Mouse (Mus musculus) erythroblast, embryonic 14.5 days (primary cell): ENCODE measurements around the gene Serinc3. TPM values are rescaled to one million over a fixed set of nuclear protein-coding genes. Genes with fewer than 3 reads are reported as not detected.
"Not testable (repeated sequence)": the region's sequence is repeated elsewhere in the genome, so short reads cannot be mapped to it uniquely, and the experiment has no call there.

Experiments used
- H3K27me3 ChIP-seq: 2 replicates; pipeline ENCODE4 v1.6.1; 2012; ENCODE audit warnings: inconsistent platforms; ENCODE audit not compliant: control insufficient read depth
- H3K36me3 ChIP-seq: 2 replicates; pipeline ENCODE4 v1.6.1; 2012; ENCODE audit warnings: mild to moderate bottlenecking, inconsistent platforms; ENCODE audit not compliant: control insufficient read depth
- H3K4me1 ChIP-seq: 2 replicates; pipeline ENCODE4 v1.6.1; 2012; ENCODE audit warnings: inconsistent platforms; ENCODE audit not compliant: control insufficient read depth
- H3K4me3 ChIP-seq: replicated peaks from 2 replicates; pipeline ENCODE3; 2012; ENCODE audit warnings: moderate library complexity, mild to moderate bottlenecking, inconsistent platforms
- H3K9me3 ChIP-seq: 2 replicates; pipeline ENCODE4 v1.6.1; 2012; ENCODE audit warnings: low read length, inconsistent platforms, mixed read lengths; ENCODE audit not compliant: control insufficient read depth
- GATA1 ChIP-seq: IDR thresholded peaks from 2 replicates; pipeline ENCODE4 v1.6.1; 2012; ENCODE audit warnings: low read length, inconsistent platforms, mixed read lengths
- TAL1 ChIP-seq: IDR thresholded peaks from 3 replicates; pipeline ENCODE4 v1.6.1; 2012; ENCODE audit warnings: low read length, inconsistent platforms, mixed read lengths
- polyA plus RNA-seq: library from polyadenylated mRNA; stranded (reverse); fragments of >175 nt; gene quantifications from 2 replicates; pipeline ENCODE4 v1.2.3, GENCODE M21; 2012

Gene Serinc3
- polyA plus RNA-seq, 1 experiment = 20.3 TPM

DNA sequence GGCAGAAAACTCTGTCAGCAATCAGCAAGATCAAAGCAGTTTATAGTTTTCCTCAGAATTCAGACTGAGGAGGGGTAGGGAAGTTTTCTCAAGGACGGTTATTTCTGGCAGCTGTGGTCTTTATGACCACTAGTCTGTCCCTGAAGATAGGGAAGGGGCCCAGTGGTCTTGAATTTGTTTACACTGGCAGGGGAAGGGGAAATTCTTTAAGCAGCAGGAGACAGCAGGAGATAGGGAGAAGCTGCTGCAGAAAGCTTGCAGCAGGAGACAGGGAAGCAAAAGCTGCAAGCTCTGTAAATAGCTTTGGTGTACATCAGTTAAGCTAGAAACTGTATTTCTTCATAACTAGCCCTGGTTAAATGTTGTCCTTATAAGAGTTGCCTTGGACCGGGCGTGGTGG, 3.2 kb downstream of the Serinc3 start:
- no peaks in the 10 kb centered on the region for H3K9me3 ChIP-seq
- TF ChIP-seq TAL1 (no peak), GATA1 (no peak)
- H3K4me3 ChIP-seq = peak overlapping the region; percentile 95
- no peaks in the 10 kb centered on the region for H3K27me3 ChIP-seq
- H3K4me1 ChIP-seq = peaks cover 71% of the 10 kb centered on the region
- peaks cover 75% of the 10 kb centered on the region for H3K36me3 ChIP-seq

DNA sequence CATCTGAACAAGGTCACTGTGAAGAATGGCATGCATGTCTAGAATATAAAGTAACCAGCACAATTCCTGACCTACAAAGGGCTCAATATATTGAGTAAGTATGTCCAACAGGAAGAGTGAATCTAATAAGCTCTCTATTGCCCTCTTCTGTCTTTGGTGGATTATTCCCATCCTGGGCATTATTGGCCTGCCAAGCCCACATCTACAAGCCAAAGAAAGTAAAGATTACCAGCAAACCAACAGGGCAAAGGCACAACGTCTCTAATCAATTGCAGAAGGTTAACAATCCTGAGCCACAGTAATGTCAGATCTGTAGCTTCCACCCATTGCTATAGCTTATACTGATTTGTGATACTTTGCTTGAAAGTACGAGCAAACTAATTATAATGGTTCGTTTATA, 4.4 kb downstream of the Serinc3 start:
- H3K9me3 ChIP-seq = no peaks in the 10 kb centered on the region
- H3K4me3 ChIP-seq = peak overlapping the region; percentile 95
- no peak for TF ChIP-seq TAL1
- TF ChIP-seq GATA1 = no peak
- peaks cover 66% of the 10 kb centered on the region for H3K4me1 ChIP-seq
- H3K27me3 ChIP-seq = no peaks in the 10 kb centered on the region
- H3K36me3 ChIP-seq = peaks cover 87% of the 10 kb centered on the region

DNA sequence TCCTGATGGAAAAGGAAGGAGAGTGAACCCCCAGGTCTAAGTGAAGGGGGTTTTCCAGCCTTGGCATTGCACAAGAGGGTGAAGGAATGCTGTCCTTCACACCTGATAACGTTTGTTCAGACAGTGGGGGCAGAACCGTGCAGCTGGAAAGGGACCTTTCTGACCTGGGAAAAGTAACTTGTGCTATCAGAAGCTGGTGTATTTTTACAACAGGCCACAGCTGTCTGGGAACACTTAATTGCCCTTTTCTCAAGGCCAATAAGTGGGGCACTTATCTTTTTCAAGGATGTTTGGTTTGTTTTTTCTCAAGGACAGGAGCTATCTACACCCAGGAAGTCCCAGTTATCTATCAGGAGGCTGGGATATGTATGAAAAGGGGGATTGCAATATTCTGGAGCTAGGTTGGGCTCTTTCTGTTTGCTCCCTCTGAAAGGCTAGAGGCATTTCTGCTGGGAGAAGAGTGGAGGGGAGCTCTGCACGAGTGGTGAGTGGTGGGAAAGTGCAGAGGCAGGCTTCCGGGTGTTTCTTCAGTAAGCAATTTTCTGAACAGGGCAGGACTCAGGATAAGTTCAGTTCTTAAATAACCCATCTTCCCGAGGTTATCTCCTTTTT, 7.2 kb downstream of the Serinc3 start:
- no peaks in the 10 kb centered on the region for H3K9me3 ChIP-seq
- no peaks in the 10 kb centered on the region for H3K27me3 ChIP-seq
- TF ChIP-seq GATA1 (no peak), TAL1 (no peak)
- peaks cover 100% of the 10 kb centered on the region for H3K36me3 ChIP-seq
- H3K4me1 ChIP-seq = peaks cover 65% of the 10 kb centered on the region
- H3K4me3 ChIP-seq = peak overlapping the region; percentile 24

DNA sequence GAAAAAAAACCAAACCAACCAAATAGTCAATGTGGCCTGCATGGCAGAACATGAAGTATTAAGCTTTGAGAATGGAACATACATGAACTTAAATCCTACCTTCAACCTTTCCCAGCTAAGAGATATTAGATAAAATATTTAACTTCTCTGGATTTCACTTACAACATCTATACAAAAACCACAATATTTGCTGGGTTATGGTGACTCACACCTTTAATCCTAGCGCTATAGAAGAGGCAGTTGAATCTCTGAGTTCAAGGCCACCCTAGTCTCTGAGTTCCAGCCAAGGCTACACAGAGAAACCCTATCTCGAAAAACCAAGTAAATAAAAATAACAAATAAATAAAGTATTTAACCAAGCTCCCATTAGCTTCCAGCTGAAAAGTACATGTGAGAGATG, 8.9 kb downstream of the Serinc3 start:
- H3K9me3 ChIP-seq = no peaks in the 10 kb centered on the region
- H3K4me1 ChIP-seq = peaks cover 50% of the 10 kb centered on the region
- H3K4me3 ChIP-seq = no peak overlapping the region
- no peaks in the 10 kb centered on the region for H3K27me3 ChIP-seq
- peaks cover 100% of the 10 kb centered on the region for H3K36me3 ChIP-seq
- TF ChIP-seq TAL1 (no peak), GATA1 (no peak)

DNA sequence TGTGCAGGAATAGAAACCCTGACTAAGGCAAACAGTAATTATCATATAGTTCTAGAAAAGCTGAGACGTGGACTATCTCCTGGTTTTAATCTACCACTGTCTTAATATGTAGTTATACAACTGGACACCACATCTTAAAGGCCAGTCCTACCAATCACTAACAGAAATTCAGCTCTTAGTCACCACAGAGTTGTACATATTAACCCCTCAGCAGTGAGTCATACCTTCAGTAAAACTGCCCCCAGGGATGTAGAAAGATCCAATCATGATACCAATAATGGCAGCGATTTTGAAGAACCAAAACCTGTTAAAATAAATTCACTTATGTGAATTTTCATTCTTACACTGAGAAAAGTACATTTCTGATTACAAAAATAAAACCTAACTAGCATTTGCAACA, 10.7 kb downstream of the Serinc3 start:
- no peak for TF ChIP-seq GATA1
- no peak for TF ChIP-seq TAL1
- H3K27me3 ChIP-seq = no peaks in the 10 kb centered on the region
- H3K36me3 ChIP-seq = peaks cover 100% of the 10 kb centered on the region
- H3K4me1 ChIP-seq = peaks cover 32% of the 10 kb centered on the region
- no peak overlapping the region for H3K4me3 ChIP-seq
- no peaks in the 10 kb centered on the region for H3K9me3 ChIP-seq

DNA sequence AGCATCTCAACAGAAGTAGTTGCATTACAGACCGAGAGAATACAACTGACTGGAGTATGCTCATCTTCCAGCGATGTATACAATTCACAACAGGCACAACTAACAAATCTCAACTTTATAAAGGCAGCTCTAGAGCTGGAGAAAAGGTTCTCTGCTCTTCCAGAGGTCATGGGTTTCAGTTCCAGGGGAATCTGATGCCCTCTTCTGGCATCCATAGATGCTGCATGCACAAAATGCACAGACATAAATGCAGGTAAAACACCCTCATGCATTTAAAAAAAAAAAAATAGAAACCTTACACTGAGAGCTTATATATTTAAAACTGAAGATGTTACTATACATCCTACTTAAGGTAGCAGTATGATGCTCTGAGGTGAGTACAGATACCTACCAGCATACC, 13.2 kb downstream of the Serinc3 start:
- H3K27me3 ChIP-seq = no peaks in the 10 kb centered on the region
- H3K36me3 ChIP-seq = peaks cover 100% of the 10 kb centered on the region
- H3K9me3 ChIP-seq = no peaks in the 10 kb centered on the region
- TF ChIP-seq TAL1 (no peak), GATA1 (no peak)
- H3K4me1 ChIP-seq = peaks cover 13% of the 10 kb centered on the region
- H3K4me3 ChIP-seq = no peak overlapping the region

DNA sequence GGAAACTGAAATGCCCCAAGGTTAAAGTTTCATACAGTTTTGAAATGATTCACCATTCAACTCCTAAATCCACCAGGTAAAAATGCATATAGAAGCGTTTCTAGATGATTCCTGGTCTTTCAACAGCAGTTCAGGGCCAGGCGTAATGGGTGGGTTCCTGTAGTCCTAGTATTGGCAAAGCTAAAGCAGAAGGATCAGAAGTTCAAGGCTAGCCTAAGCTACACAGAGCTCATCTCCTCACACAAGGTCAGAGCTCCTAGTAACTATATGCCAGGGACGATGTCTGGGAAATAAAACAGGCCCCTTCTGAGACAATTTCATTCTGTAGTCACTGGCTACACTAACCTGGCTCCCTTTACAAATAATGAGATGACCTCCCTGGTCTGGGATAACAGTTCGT, 13.7 kb downstream of the Serinc3 start:
- Histone ChIP-seq H3K4me1 (peaks cover 14% of the 10 kb centered on the region), H3K36me3 (peaks cover 100% of the 10 kb centered on the region), H3K27me3 (no peaks in the 10 kb centered on the region), H3K9me3 (no peaks in the 10 kb centered on the region), H3K4me3 (no peak overlapping the region)
- no peak for TF ChIP-seq GATA1
- no peak for TF ChIP-seq TAL1

DNA sequence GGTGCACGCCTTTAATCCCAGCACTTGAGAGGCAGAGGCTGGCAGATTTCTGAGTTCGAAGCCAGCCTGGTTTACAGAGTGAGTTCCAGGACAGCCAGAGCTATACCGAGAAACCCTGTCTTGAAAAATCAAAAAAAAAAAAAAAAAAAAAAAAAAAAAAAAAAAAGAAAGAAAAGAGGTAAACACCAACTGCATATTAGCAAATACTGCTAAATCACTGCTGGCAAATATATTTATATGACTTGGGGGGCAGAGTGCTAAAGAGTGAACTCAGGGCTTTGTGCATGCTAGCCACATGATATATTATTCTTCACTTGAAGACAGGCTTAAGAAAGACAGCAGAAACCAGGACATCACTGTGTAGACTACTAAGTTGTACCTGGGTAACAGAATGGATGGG, 23.5 kb downstream of the Serinc3 start:
- H3K9me3 ChIP-seq, H3K27me3 ChIP-seq, H3K4me3 ChIP-seq, H3K4me1 ChIP-seq: not testable (repeated sequence)
- peaks cover 100% of the 10 kb centered on the region for H3K36me3 ChIP-seq

DNA sequence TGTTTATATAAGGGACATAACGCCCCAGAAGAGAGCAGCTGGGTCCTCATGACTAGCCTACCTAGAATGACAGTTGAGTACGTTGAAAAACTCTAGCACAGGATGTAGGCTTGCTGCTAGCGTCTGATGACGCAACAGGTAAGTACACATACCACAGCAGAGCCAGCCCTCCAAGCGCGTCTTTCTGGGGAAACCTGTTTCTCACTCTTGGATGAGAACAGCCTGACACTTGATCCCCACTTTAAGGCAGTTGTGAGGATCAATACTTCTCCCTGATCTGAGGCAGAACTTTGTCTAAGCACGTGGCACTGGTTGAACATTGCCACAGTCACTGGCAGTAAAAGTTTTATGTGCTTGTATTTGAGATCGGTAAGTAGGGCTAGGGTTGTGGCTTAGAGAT, 24.5 kb downstream of the Serinc3 start:
- Histone ChIP-seq H3K4me3 (no peak overlapping the region), H3K36me3 (peaks cover 100% of the 10 kb centered on the region), H3K9me3 (no peaks in the 10 kb centered on the region), H3K27me3 (no peaks in the 10 kb centered on the region), H3K4me1 (no peaks in the 10 kb centered on the region; the same call in none of the 2 replicates)
- TF ChIP-seq TAL1 = no peak
- no peak for TF ChIP-seq GATA1

DNA sequence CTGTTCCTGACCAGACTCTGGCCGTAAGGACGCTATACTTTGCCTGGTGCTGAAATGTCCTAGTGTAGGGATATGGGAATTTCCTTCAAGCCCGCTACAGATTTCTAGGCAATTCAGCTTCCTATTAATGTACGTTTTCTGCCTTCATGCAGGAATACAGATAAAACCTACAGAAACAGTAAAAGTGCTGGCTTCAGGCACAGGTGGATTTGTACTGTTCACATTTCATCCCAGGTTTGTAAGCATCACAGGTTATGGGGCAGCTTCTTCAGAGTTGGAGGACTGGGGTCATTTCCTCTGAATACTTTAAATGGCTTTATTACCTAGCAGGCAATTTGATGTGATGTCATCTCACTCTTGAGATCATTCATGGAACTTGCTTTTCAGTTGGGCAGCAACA, 27.1 kb downstream of the Serinc3 start:
- no peaks in the 10 kb centered on the region for H3K9me3 ChIP-seq
- no peaks in the 10 kb centered on the region for H3K27me3 ChIP-seq
- H3K4me1 ChIP-seq = no peaks in the 10 kb centered on the region; the same call in 1 of the 2 replicates
- peaks cover 100% of the 10 kb centered on the region for H3K36me3 ChIP-seq
- no peak overlapping the region for H3K4me3 ChIP-seq
- no peak for TF ChIP-seq TAL1
- TF ChIP-seq GATA1 = no peak
